Mouse (Mus musculus): ENCODE data around the gene Rpusd3. TPM values are rescaled to one million over a fixed set of nuclear protein-coding genes. Genes with fewer than 3 reads are reported as not detected.

Rpusd3 gene
- polyA plus RNA-seq, 1 experiment from 2014 or later = 24.3 TPM

GRCm38 (mm10) chr6:113395501-113395900 lies 23.6 kb downstream of the Rpusd3 start:
- Histone ChIP-seq H3K4me2 (replicated peaks) (no peak overlapping the region), H3K9ac (no peak overlapping the region), H3K36me3 (0 out of 2 replicates have a peak, but pooled peaks cover 2% of the 10 kb centered on the region), H3K9me3 (no peaks in the 10 kb centered on the region), H3K4me1 (replicated peaks) (peaks cover 11% of the 10 kb centered on the region), H3K27ac (no peak overlapping the region), H3K27me3 (replicated peaks) (no peaks in the 10 kb centered on the region), H3K4me3 (replicated peaks) (no peak overlapping the region)
- whole genome bisulfite sequencing = 92% methylated on average over 6 of the region's 6 CpGs
- no peak for ATAC-seq

DNA sequence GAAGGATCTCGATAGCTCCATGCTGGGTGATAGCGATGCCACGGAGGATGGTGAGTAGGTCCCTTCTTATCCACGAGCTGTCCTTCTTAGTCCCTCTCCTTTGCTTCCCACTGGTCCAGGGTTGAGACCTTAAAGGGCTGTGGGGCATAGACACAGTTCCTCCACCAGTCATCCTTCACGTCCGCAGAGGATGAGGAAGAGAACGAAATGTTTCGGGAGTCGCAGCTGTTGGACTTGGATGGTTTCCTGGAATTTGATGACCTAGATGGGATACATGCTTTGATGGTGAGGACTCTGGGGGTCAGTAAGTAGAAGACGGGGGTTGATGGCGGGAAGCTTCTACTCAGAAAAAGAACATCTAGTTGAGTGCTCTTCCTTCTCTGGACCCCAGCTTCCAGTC lies 24.3 kb downstream of the Rpusd3 start:
- Histone ChIP-seq H3K9me3 (no peaks in the 10 kb centered on the region), H3K4me1 (replicated peaks) (peaks cover 11% of the 10 kb centered on the region), H3K4me3 (replicated peaks) (no peak overlapping the region), H3K9ac (no peak overlapping the region), H3K27me3 (replicated peaks) (no peaks in the 10 kb centered on the region), H3K36me3 (peaks cover 6% of the 10 kb centered on the region), H3K27ac (no peak overlapping the region), H3K4me2 (replicated peaks) (no peak overlapping the region)
- WGBS = 91% methylated on average over 11 of the region's 11 CpGs
- ATAC-seq = no peak

DNA sequence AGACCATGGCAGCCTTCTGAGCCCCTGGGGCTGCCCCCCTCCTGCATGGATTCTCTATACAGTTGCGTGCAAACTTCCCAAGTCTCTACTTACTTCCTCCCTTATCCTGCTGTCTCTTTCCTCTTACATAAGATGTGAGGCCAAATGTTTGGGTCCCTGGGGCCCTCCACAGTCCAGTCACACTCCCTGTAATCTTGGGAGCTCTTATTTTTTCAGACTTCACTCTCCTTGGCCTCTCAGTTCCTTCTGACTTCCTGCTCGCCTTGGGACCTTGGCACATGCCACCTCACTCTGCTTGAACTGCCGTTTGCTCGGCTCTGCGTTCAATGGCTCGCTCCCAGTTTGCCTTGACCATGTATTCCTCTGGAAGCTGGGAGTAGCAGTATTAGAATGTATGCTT lies 25.2 kb downstream of the Rpusd3 start:
- H3K9me3 ChIP-seq = no peaks in the 10 kb centered on the region

GRCm38 (mm10) chr6:113392387-113393071 lies 26.6 kb downstream of the Rpusd3 start:
- ATAC-seq = peak; percentile 84
- 0 out of 2 replicates have a peak overlapping the region, but pooled peaks have one; percentile 22 for H3K27ac ChIP-seq
- H3K9ac ChIP-seq = peak overlapping the region; percentile 57
- peaks cover 25% of the 10 kb centered on the region for H3K36me3 ChIP-seq
- H3K4me2 ChIP-seq (replicated peaks) = peak overlapping the region; percentile 96
- peak overlapping the region; percentile 45 for H3K4me3 ChIP-seq (replicated peaks)
- WGBS = 2% methylated on average over 51 of the region's 51 CpGs
- no peaks in the 10 kb centered on the region for H3K27me3 ChIP-seq (replicated peaks)
- H3K4me1 ChIP-seq (replicated peaks) = peaks cover 11% of the 10 kb centered on the region
- no peaks in the 10 kb centered on the region for H3K9me3 ChIP-seq

More for the DNA sequence above, 25.2 kb downstream of the Rpusd3 start:
- 85% methylated on average over 6 of the region's 6 CpGs for WGBS
- peaks cover 15% of the 10 kb centered on the region for H3K36me3 ChIP-seq
- H3K27ac ChIP-seq = no peak overlapping the region
- no peak overlapping the region for H3K4me2 ChIP-seq (replicated peaks)
- H3K9ac ChIP-seq = no peak overlapping the region
- H3K4me3 ChIP-seq (replicated peaks) = no peak overlapping the region
- H3K27me3 ChIP-seq (replicated peaks) = no peaks in the 10 kb centered on the region
- H3K4me1 ChIP-seq (replicated peaks) = peaks cover 11% of the 10 kb centered on the region
- no peak for ATAC-seq

- peaks cover 11% of the 10 kb centered on the region for H3K4me1 ChIP-seq (replicated peaks)
- no peaks in the 10 kb centered on the region for H3K27me3 ChIP-seq (replicated peaks)
- ATAC-seq = peak; percentile 13; the same call in 1 of the 2 replicates
- H3K9ac ChIP-seq = peak overlapping the region; percentile 57; the same call in 1 of the 2 replicates
- 31% methylated on average over 10 of the region's 10 CpGs for WGBS
- peak overlapping the region; percentile 45 for H3K4me3 ChIP-seq (replicated peaks)
- H3K27ac ChIP-seq = no peak overlapping the region
- H3K9me3 ChIP-seq = no peaks in the 10 kb centered on the region
- peaks cover 27% of the 10 kb centered on the region for H3K36me3 ChIP-seq
- H3K4me2 ChIP-seq (replicated peaks) = peak overlapping the region; percentile 96
Observed at GRCm38 (mm10) chr6:113392015-113392386, 27.1 kb downstream of the Rpusd3 start.

- WGBS = 84% methylated on average over 3 of the region's 3 CpGs
- Histone ChIP-seq H3K27me3 (replicated peaks) (no peaks in the 10 kb centered on the region), H3K9me3 (no peaks in the 10 kb centered on the region), H3K27ac (no peak overlapping the region), H3K4me2 (replicated peaks) (no peak overlapping the region), H3K9ac (no peak overlapping the region), H3K36me3 (peaks cover 33% of the 10 kb centered on the region), H3K4me1 (replicated peaks) (peaks cover 11% of the 10 kb centered on the region), H3K4me3 (replicated peaks) (no peak overlapping the region)
- no peak for ATAC-seq
Observed at GRCm38 (mm10) chr6:113390715-113391114, 28.4 kb downstream of the Rpusd3 start.

- H3K4me2 ChIP-seq (replicated peaks) = no peak within 1 kb of the TSS
- H3K4me1 ChIP-seq (replicated peaks) = peaks cover 15% of the 10 kb centered on the region
- H3K9me3 ChIP-seq = no peaks in the 10 kb centered on the region
- H3K27ac ChIP-seq = no peak within 1 kb of the TSS
- H3K27me3 ChIP-seq (replicated peaks) = no peaks in the 10 kb centered on the region
- peaks cover 47% of the 10 kb centered on the region for H3K36me3 ChIP-seq
- no peak within 1 kb of the TSS for H3K4me3 ChIP-seq (replicated peaks)
- 57% methylated on average over 8 of the region's 8 CpGs for WGBS
- no peak for ATAC-seq
- H3K9ac ChIP-seq = no peak within 1 kb of the TSS
Observed at GRCm38 (mm10) chr6:113388960-113389359, 30.2 kb downstream of the Rpusd3 start, which contains the start of gene Ttll3. Ttll3 (plus strand) TSS chr6:113389260.

- H3K9ac ChIP-seq = no peak overlapping the region
- H3K4me2 ChIP-seq (replicated peaks) = no peak overlapping the region
- no peak overlapping the region for H3K4me3 ChIP-seq (replicated peaks)
- ATAC-seq = 0 out of 2 replicates have a peak, but pooled peaks have one; percentile 34
- H3K9me3 ChIP-seq = no peaks in the 10 kb centered on the region
- WGBS = 40% methylated on average over 3 of the region's 3 CpGs
- H3K36me3 ChIP-seq = peaks cover 63% of the 10 kb centered on the region
- H3K4me1 ChIP-seq (replicated peaks) = 0 out of 2 replicates have a peak, but pooled peaks cover 4% of the 10 kb centered on the region
- H3K27ac ChIP-seq = no peak overlapping the region
- H3K27me3 ChIP-seq (replicated peaks) = no peaks in the 10 kb centered on the region
Observed at GRCm38 (mm10) chr6:113386025-113386424, 33.1 kb downstream of the Rpusd3 start.

- Histone ChIP-seq H3K9ac (no peak overlapping the region), H3K9me3 (no peaks in the 10 kb centered on the region), H3K27ac (0 out of 2 replicates have a peak overlapping the region, but pooled peaks have one; percentile 7), H3K4me2 (replicated peaks) (no peak overlapping the region), H3K4me3 (replicated peaks) (no peak overlapping the region), H3K4me1 (replicated peaks) (0 out of 2 replicates have a peak, but pooled peaks cover 4% of the 10 kb centered on the region), H3K27me3 (replicated peaks) (no peaks in the 10 kb centered on the region), H3K36me3 (peaks cover 69% of the 10 kb centered on the region)
- 60% methylated on average over 11 of the region's 11 CpGs for WGBS
- no peak for ATAC-seq
Observed at GRCm38 (mm10) chr6:113385160-113385714, 33.9 kb downstream of the Rpusd3 start.

GRCm38 (mm10) chr6:113384351-113384927 lies 34.7 kb downstream of the Rpusd3 start:
- Histone ChIP-seq H3K9me3 (no peaks in the 10 kb centered on the region), H3K4me2 (replicated peaks) (no peak overlapping the region), H3K27ac (no peak overlapping the region), H3K4me1 (replicated peaks) (peaks cover 9% of the 10 kb centered on the region), H3K9ac (no peak overlapping the region), H3K36me3 (peaks cover 61% of the 10 kb centered on the region), H3K4me3 (replicated peaks) (no peak overlapping the region), H3K27me3 (replicated peaks) (no peaks in the 10 kb centered on the region)
- WGBS = 90% methylated on average over 8 of the region's 8 CpGs
- ATAC-seq = no peak

DNA sequence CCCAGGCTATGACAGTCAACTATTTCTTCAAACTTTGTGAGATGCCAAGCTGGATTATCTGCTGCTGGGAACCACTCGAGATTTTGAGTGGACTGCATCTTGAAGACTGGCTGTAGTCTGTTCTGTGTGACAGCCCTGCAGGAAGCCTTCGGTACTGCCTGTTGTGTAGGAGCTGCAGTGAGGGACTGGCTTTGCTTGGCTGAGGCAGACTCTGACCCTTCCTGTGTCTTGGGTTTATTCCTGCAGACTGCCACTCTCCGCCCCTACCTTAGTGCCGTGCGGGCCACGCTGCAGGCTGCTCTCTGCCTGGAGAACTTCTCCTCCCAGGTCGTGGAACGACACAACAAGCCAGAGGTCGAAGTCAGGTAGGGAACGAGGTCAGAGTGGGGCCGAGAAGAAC lies 38.7 kb downstream of the Rpusd3 start:
- WGBS = 91% methylated on average over 11 of the region's 11 CpGs
- no peak overlapping the region for H3K9ac ChIP-seq
- no peak overlapping the region for H3K4me2 ChIP-seq (replicated peaks)
- H3K9me3 ChIP-seq = no peaks in the 10 kb centered on the region
- peaks cover 18% of the 10 kb centered on the region for H3K4me1 ChIP-seq (replicated peaks)
- H3K27ac ChIP-seq = no peak overlapping the region
- peaks cover 39% of the 10 kb centered on the region for H3K36me3 ChIP-seq
- no peak for ATAC-seq
- H3K27me3 ChIP-seq (replicated peaks) = no peaks in the 10 kb centered on the region
- no peak overlapping the region for H3K4me3 ChIP-seq (replicated peaks)

DNA sequence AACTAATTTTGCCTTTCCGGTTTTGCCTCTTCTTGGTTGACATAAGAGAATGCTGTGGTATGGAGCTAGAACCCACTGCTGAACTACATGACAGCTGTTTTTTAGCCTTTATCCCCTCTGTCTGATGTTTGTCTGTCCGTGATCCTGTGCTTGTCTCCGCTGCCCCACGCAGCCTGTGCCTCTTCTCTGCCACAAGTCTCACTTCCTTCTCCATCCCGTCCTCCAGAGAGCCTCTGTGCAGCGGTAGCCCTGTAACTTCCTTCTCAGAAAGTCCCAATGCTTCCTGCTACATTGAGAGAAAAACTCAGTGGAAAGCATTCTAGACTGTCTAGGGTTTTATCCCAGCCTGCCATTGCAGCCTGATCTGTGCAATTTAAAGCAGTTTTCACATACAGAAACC lies 39.9 kb downstream of the Rpusd3 start:
- H3K4me3 ChIP-seq (replicated peaks) = peak overlapping the region; percentile 99
- H3K27ac ChIP-seq = no peak overlapping the region
- peaks cover 14% of the 10 kb centered on the region for H3K4me1 ChIP-seq (replicated peaks)
- H3K36me3 ChIP-seq = peaks cover 40% of the 10 kb centered on the region
- no peaks in the 10 kb centered on the region for H3K27me3 ChIP-seq (replicated peaks)
- 73% methylated on average over 6 of the region's 6 CpGs for WGBS
- no peak for ATAC-seq
- no peaks in the 10 kb centered on the region for H3K9me3 ChIP-seq
- H3K4me2 ChIP-seq (replicated peaks) = peak overlapping the region; percentile 71
- peak overlapping the region; percentile 93 for H3K9ac ChIP-seq

All from intestine, embryonic 15.5 days (tissue).